Comparison of ENCODE assay signal across 21 mouse cellular contexts in genomic region chr9:32693411-32693810, GRCm38 (mm10). TPM values are rescaled to one million over a fixed set of nuclear protein-coding genes. Genes with fewer than 3 reads are reported as not detected.
DNase-seq lines count a peak whose midpoint lies in the region; ATAC-seq lines count a peak whose summit lies in the region.
"Had no signal": no experiment of that assay in that cellular context is flagged by ENCODE, and none has a peak within 500 bp of the region (broad histone marks: within the 10 kb centered on the region; RNA-seq: fewer than 3 reads in every experiment).

No protein-coding gene starts in this region.

- no peaks in the 10 kb centered on the region for H3K9me3 ChIP-seq in forebrain, embryonic 11.5 days (ENCODE audit: control insufficient read depth, low read length)
- no peaks in the 10 kb centered on the region for H3K9me3 ChIP-seq in forebrain, embryonic 12.5 days
- no peaks in the 10 kb centered on the region for H3K9me3 ChIP-seq in heart, embryonic 16.5 days (replicated peaks; ENCODE audit: control insufficient read depth, low read length)
- H3K9me3 ChIP-seq in heart, embryonic 10.5 days = no peaks in the 10 kb centered on the region
- H3K9me3 ChIP-seq: embryonic facial prominence, embryonic 12.5 days; forebrain, embryonic 13.5 days; heart, embryonic 13.5 days; hindbrain, embryonic 15.5 days had no signal

- peaks cover 92% of the 10 kb centered on the region for H3K27me3 ChIP-seq in forebrain, embryonic 11.5 days (ENCODE audit: control insufficient read depth, insufficient read depth, low read length)
- H3K27me3 ChIP-seq in forebrain, embryonic 12.5 days = peaks cover 94% of the 10 kb centered on the region
- no peaks in the 10 kb centered on the region for H3K27me3 ChIP-seq in heart, embryonic 16.5 days (ENCODE audit: control insufficient read depth, insufficient read depth, low read length)
- H3K27me3 ChIP-seq in heart, embryonic 10.5 days (ENCODE audit: insufficient read depth, poor library complexity, severe bottlenecking) = peaks cover 42% of the 10 kb centered on the region; the same call in 1 of the 2 replicates
- H3K27me3 ChIP-seq: heart, embryonic 13.5 days had no signal

- WGBS in forebrain, embryonic 11.5 days = 76% methylated on average over 3 of the region's 3 CpGs
- WGBS in forebrain, embryonic 12.5 days = 81% methylated on average over 3 of the region's 3 CpGs
- WGBS in heart, embryonic 16.5 days = 66% methylated on average over 3 of the region's 3 CpGs
- 66% methylated on average over 3 of the region's 3 CpGs for WGBS in heart, embryonic 10.5 days

- ATAC-seq in forebrain, embryonic 11.5 days (replicated peaks; ENCODE audit: low FRiP score) = no peak
- ATAC-seq in forebrain, embryonic 12.5 days (ENCODE audit: low FRiP score) = no peak
- ATAC-seq in heart, embryonic 16.5 days (replicated peaks; ENCODE audit: extremely low read depth, insufficient read depth, low FRiP score) = no peak
- ATAC-seq: forebrain, embryonic 13.5 days; forebrain, postnatal 0 days; inflammation-experienced regulatory T-cells, adult 6 months had no signal

- H3K36me3 ChIP-seq in forebrain, embryonic 11.5 days (ENCODE audit: control insufficient read depth, insufficient read depth, low read length) = no peaks in the 10 kb centered on the region
- H3K36me3 ChIP-seq in forebrain, embryonic 12.5 days (replicated peaks) = no peaks in the 10 kb centered on the region
- no peaks in the 10 kb centered on the region for H3K36me3 ChIP-seq in heart, embryonic 16.5 days (ENCODE audit: control insufficient read depth, insufficient read depth)
- no peaks in the 10 kb centered on the region for H3K36me3 ChIP-seq in heart, embryonic 10.5 days
- H3K36me3 ChIP-seq: embryonic facial prominence, embryonic 12.5 days; G1E; heart, embryonic 13.5 days; hindbrain, embryonic 15.5 days had no signal

- H3K4me2 ChIP-seq in forebrain, embryonic 11.5 days (ENCODE audit: low read depth, low read length, severe bottlenecking) = no peak overlapping the region
- H3K4me2 ChIP-seq in forebrain, embryonic 12.5 days = no peak overlapping the region
- H3K4me2 ChIP-seq in heart, embryonic 16.5 days (ENCODE audit: low read depth, low read length) = no peak overlapping the region
- H3K4me2 ChIP-seq: embryonic facial prominence, embryonic 12.5 days; forebrain, embryonic 13.5 days; heart, embryonic 13.5 days; hindbrain, embryonic 15.5 days had no signal

- H3K4me3 ChIP-seq in forebrain, embryonic 11.5 days (ENCODE audit: low read depth, low read length) = no peak overlapping the region
- no peak overlapping the region for H3K4me3 ChIP-seq in forebrain, embryonic 12.5 days (replicated peaks)
- H3K4me3 ChIP-seq in heart, embryonic 16.5 days (ENCODE audit: low read length) = no peak overlapping the region
- H3K4me3 ChIP-seq in heart, embryonic 10.5 days = no peak overlapping the region
- H3K4me3 ChIP-seq: embryonic facial prominence, embryonic 12.5 days; forebrain, embryonic 13.5 days; heart, embryonic 13.5 days; hindbrain, embryonic 15.5 days had no signal

- no peak overlapping the region for H3K27ac ChIP-seq in forebrain, embryonic 11.5 days (ENCODE audit: low read depth, low read length)
- no peak overlapping the region for H3K27ac ChIP-seq in forebrain, embryonic 12.5 days
- H3K27ac ChIP-seq in heart, embryonic 16.5 days (ENCODE audit: low read length) = 0 out of 2 replicates have a peak overlapping the region, but pooled peaks have one; percentile 5
- H3K27ac ChIP-seq in heart, embryonic 10.5 days = no peak overlapping the region
- H3K27ac ChIP-seq: embryonic facial prominence, embryonic 12.5 days; forebrain, embryonic 13.5 days; heart, embryonic 13.5 days; hindbrain, embryonic 15.5 days had no signal

- DNase-seq in forebrain, embryonic 11.5 days (ENCODE audit: low spot score) = peak; percentile 17
- DNase-seq in heart, embryonic 10.5 days (ENCODE audit: low spot score) = no peak
- peak; percentile 14 for DNase-seq in thymus, postnatal 25 days
- DNase-seq in thymus, adult 18-20 months = no peak
- DNase-seq in adrenal gland, adult (ENCODE audit: inconsistent age in 2 of 2, low spot score in 1 of 2) = no peak
- DNase-seq: adrenal gland, postnatal 10 days; cerebellum, adult 11-12 months; cerebellum, adult 9-10 months; cerebellum, postnatal 25 days; forebrain, postnatal 0 days; gastrocnemius, postnatal 36 days; heart, adult 18-20 months; kidney, adult 18-20 months had no signal

- H3K4me1 ChIP-seq in forebrain, embryonic 11.5 days (replicated peaks; ENCODE audit: control insufficient read depth, insufficient read depth, low read length) = peaks cover 5% of the 10 kb centered on the region; the same call in 1 of the 2 replicates
- peaks cover 15% of the 10 kb centered on the region for H3K4me1 ChIP-seq in forebrain, embryonic 12.5 days
- peaks cover 15% of the 10 kb centered on the region for H3K4me1 ChIP-seq in heart, embryonic 16.5 days (ENCODE audit: control insufficient read depth, insufficient read depth, low read length)
- peaks cover 23% of the 10 kb centered on the region for H3K4me1 ChIP-seq in heart, embryonic 10.5 days

- H3K9ac ChIP-seq in forebrain, embryonic 11.5 days (ENCODE audit: low read length) = no peak overlapping the region
- H3K9ac ChIP-seq in forebrain, embryonic 12.5 days = no peak overlapping the region
- no peak overlapping the region for H3K9ac ChIP-seq in heart, embryonic 16.5 days (ENCODE audit: low read length)
- H3K9ac ChIP-seq: embryonic facial prominence, embryonic 12.5 days; forebrain, embryonic 13.5 days; forebrain, postnatal 0 days; heart, embryonic 13.5 days; hindbrain, embryonic 15.5 days had no signal

RNA-seq across cellular contexts. Expression of gene Ets1, which starts 57.4 kb away (rescaled TPM):
- 18.4 and 22.6 TPM in 2 replicates for polyA plus RNA-seq in forebrain, embryonic 11.5 days (2014; fragmentation: Nextera tagmentation; extraction: Ambion mirVana)
- polyA plus RNA-seq in forebrain, embryonic 12.5 days (2016; fragmentation: Nextera tagmentation; extraction: Ambion mirVana) = 21.1 and 22.1 TPM in 2 replicates
- polyA plus RNA-seq in heart, embryonic 16.5 days (2015; fragmentation: Nextera tagmentation; extraction: Ambion mirVana) = 59.0 and 66.7 TPM in 2 replicates
- 47.2 and 50.2 TPM in 2 replicates for polyA plus RNA-seq in heart, embryonic 10.5 days (2016; fragmentation: Nextera tagmentation; extraction: Ambion mirVana)
- polyA plus RNA-seq: G1E had no signal

Comparison
In these comparisons a context has a peak if more than half of its experiments do, and no peak if none do; other contexts are left out.
1. DNase-seq: peak in forebrain, embryonic 11.5 days (single experiment) and thymus, postnatal 25 days (single experiment); none in heart, embryonic 10.5 days (single experiment), thymus, adult 18-20 months (0 of 2) and adrenal gland, adult (0 of 2).